Mouse (Mus musculus) natural killer cell, adult 2 months (primary cell): Measurements from ENCODE around the gene Chn1.
A peak's percentile ranks its signal among the peaks of the same experiment; 100 is the strongest.

Experiments used
- DNase-seq, 2 experiments: peaks; one replicate each; pipeline ENCODE4 v3.0.0; 2022; ENCODE audit warnings: low spot score in 2 of 2

Gene Chn1

DNA sequence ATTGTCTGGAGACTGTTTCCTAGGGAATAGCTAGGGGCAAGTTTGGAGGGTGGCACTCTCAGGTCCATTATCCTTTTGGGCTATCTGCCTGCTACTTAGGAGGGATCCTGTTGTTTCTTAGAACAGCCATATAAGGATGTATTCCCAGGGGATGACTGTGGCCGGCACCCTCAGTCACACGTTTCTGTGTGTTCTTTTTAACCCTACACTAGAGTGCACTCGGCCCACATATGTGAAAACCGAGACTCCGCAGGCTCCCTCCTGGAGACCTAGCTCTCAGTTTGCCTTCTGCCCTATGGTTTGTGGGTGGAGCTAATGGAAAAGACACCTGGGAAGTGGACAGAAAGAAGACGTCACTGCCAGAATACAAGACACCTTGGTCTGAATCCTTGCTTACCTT, 183.9 kb downstream of the Chn1 start:
- DNase-seq, result no peak

DNA sequence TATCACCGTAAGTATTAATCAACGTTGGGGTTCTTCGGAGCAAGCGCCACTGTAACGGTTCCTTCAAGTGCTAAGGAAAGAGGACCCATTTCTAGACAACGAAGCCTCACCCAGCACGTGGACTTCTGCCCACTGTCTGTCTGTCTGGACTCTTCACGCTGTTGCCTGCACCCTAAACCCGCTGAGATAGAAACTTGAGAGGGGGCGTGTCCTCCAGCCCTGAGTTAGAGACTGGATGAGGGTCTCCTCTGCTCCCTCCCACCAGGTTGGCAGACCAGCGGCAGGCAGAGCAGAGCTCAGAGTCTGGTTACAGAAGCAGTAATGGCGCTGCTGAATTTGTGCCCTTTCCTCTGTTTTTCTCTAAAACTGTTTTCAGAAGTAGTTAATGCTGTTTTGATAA, 185.0 kb downstream of the Chn1 start:
- DNase-seq, result no peak

DNA sequence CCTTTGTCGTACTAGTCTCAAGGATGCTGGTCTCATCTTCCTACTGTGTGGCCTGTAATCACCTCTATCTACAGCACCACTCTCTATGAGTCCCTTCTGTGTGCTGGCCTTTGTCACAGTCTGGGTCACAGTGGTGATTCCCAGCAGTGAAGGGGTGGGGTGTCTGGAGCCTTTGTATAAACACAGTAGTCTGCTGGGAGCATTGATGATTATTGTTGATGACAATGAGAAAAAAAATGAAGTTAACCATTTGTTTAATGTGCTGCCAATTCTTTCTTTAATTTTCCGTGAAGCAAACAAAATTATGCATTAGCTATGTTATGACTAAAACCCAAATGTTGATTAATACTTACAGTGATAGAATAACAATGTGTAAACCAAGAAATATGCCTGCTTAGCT, 186.2 kb downstream of the Chn1 start:
- no peak for DNase-seq

DNA sequence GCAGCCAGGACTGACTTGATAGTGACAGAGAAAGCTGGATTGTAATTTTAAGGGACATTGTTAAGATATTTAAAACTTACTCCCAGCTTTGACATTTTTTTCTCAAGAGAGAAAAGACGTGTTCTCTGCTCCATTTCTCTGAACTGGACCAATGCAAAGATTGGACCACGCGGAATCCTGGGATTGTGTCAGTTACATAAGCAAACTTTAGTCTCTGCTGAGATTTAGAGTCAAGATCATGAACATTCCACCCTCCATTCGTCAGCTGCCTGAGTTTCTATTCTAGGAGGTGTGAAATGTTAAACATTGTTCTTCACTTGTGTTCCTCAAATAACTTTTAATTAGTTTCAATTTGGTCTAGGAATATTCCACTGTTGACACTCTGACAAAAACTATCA, 188.0 kb downstream of the Chn1 start:
- no peak for DNase-seq

DNA sequence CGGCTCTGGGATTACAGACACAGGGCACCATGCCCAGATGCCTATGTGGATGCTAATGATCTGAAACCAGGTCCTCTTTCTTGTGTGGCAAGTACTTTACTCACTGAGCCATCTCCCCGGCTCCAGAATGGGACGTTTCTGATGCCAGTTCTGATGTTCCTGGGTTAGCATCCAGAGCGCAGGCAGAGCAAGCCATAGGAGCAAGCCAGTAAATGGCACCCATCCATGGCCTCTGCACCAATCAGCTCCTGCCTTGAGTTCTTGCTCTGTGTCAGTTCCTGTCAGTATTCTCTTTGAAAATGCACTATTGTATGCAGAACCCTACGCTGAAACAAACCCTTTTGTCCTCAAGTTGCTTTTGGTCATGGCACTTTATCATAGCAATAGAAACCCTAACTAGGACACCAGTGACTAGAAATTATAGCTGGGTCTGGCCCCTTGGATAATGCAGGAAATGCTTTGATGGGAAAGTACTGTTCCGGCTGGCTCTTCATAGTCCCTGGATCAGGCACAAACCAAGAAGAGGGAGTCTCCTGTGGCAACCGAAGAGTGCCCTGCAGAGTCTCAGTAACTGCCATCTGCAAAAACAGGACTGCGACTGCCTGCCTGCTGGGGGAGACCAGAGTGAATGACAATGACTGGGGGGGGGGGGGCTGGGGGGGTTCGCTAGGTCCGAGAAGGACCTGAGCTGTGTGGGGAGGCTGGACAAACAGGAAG, 188.6 kb downstream of the Chn1 start:
- no peak for DNase-seq

DNA sequence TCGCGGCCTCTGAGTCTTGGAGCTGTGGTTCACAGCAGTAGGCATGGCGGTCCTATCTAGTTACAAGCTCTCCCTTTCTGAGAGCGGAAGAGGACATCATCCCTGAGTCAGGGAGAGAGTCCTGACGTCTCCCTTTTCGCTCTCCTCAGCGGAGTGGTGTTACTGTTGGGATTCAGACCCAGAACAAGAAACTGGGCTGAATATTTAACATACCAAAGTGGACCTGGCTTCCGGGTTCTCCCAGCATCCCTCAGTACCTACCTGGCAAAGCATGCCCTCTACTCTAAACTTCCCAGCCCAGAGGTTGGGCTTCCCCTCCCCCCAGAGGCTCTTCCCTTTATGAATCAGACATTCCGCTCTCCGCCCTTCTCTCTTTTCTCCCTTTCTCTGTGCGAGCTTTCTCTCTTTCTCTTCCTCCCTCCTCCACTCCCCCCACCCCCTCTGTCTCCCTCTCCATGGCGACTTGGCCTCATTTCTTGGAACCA, 189.8 kb downstream of the Chn1 start:
- DNase-seq, result no peak

DNA sequence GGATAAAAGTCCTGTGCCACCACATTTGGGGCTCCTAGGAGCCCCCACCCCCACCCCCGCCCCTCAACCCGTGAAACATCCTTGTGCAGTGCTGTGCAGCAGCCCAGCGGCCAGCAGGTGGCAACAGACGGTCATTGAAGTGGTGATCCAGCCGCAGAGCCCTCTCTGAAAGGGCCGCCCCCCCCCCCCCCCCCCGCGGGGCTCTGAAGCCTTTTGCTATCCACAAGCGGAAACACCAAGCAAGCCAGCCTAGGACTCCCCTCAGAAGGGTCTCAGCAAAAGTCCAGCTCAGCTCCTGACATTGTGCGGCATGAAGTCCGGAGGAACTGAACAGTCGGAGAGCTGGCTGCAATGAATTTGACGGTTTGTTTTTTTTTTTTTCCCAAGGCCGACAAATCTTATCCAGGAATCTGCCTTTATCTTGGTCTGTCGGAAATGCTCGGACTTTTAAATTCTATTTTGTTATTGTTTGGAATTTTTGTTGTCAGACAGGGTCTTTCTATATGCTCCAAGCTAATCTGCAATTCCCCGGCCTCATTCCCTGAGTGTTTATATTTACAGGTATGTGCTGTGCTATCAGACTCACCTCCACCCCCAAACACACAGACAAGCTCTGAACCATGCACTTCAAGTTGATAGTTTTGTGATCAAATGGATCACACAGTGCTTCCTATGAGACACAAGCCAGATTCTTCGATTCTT, 190.3 kb downstream of the Chn1 start:
- DNase-seq, result peak; percentile 30 to 53

DNA sequence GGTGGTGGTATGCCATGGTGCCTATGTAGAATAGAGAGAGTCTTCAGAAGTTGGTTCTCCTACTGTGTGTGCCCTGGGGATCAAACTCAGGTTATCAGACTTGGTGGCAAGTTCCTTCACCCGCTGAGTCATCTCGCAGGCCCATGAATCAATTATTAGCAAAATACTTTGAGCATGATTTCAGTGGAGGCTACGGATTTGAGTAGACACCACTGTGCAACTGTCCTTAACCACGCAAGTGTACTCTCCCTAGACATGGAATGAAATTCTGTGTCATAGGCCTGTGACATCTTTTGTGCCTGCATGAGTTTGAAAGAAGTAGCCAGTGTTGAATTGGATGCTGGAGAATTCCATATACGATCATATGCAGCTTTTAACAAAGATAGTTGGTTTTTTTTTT, 194.4 kb downstream of the Chn1 start:
- DNase-seq, result no peak

DNA sequence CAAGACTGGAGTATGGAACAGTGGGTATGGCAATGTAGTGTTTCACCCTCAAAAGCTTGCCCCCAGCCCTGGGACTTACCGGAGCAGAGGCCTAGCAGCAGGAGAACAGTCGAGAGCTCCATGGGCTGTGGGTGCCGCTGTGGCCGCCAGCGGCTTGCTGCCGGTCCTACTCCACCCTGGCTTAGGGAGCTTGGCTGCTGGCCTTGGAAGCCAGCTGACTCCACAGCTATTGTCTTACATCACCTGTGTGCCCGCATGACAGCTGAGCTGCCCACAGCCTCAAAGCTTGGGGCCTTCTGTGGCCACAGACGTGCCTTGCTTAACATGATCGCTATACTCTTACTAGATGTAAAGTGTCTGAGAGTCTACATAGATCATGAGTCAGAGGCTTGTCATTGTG, 195.0 kb downstream of the Chn1 start, which contains the start of gene Chrna1:
Gene Chrna1 (minus strand): TSS at position 173 of the 400 bp plus-strand sequence.
- no peak for DNase-seq

DNA sequence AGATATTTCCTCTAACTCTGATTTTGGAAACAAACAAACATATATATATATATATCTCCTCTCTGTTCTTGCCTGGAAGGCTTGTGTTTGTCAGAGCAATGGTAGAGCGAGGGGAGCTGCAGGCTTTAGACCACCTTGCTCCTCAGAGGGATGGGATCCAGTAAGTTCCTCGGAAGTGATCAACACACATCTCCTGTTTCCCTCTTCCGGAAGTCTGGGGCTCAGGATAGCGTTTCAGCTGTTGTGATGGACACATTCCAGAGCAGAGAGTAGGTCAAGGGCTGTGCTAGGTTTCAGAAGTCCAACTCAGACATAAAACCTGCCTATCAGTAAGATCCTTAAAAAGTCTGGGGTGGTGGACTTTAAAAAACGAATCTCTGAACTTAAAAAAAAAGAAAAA, 196.0 kb downstream of the Chn1 start:
- no peak for DNase-seq

DNA sequence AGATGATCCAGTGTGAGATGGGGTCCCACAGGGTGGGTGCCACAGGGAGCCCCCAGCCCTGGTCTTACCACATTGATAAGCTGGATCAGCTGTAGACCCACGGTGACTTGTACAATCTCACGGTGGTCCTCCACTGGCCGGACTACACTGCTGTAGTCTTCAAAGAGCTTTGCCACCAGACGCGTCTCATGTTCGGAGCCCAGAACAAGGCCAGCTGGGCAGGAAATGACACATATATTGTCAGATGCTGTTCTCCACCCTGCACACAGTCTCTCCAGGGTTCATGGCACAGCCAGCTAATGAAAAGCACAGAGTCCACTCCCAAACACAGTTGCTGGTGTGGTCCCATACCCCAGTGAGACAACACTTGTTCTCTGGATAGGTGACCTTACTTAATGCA, 200.7 kb downstream of the Chn1 start:
- DNase-seq, result no peak

DNA sequence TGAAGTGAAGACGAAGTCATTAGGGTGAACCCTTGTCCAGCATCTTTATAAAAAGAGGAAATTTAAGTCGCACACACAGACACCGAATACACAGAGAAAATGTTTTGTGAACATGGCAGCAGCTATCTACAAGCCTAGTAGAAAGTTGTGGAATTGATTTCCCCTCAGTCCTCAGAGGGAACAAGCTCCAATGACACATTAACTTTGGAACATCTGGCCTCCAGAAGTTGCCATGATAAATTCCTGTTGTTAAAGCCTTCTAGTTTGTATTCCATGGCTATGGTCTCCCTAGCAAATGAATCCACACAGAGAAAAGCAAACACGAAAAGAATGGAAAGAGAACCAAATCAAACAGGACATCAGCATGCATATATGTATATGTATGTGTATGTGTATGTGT, 201.6 kb downstream of the Chn1 start:
- DNase-seq, result no peak

DNA sequence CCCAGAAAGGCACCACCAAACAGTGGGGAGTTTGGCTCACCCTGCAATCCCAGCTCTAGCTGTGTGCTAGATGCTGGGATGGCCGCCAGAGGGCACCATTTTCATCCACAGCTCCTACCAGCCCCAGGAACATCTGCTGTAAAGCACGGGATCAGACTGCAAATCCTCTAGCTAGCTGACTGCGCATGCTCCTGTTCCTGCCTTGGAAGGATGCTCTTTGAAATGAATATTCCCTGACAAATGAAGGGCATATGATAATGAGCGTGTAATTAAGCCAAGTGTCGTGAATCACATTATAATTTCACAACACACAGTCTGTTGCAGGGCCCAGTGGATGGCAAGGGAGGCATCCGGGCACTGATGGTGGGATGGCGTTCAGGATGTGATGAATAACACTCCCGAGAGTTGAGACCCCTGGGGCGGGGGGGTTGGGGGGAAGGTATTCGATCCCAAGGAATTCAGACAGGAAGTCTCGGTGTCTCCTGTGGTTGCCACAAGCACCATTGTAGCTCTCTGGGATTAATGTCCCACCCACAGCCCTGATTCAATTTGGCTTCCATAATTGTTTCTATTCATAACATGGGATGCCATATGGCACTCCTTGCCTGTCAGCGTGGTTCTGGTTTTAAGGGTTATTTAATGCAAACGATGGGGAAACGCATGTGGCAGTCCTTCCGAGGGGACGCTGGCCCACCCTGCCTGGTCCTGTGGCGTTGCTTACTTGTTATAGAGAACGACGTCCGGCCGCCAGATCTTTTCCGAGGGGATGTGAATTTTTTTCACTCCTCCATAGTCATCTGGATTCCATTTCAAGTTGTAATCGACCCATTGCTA, 202.4 kb downstream of the Chn1 start:
- peak in 1 of 2 experiments; percentile 29 for DNase-seq

DNA sequence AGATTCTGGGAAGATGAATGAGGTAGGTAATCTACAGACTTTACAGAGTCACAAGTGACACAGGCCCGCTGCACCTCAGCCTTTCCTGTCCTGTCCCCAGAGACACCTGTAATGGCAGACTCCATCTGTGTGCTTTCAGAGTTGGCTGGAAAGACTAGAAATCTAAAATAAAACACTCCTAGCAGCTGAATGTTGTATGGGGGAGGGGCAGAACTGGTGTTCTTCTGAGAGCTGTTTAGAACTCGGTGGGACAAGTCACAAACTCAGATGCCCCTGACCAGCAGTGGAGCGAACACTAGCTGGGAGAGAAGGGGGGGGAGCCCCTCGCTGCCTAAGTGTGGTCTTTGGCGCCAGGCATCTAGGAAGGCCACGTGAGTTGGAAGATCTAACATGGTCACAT, 203.2 kb downstream of the Chn1 start:
- no peak for DNase-seq

DNA sequence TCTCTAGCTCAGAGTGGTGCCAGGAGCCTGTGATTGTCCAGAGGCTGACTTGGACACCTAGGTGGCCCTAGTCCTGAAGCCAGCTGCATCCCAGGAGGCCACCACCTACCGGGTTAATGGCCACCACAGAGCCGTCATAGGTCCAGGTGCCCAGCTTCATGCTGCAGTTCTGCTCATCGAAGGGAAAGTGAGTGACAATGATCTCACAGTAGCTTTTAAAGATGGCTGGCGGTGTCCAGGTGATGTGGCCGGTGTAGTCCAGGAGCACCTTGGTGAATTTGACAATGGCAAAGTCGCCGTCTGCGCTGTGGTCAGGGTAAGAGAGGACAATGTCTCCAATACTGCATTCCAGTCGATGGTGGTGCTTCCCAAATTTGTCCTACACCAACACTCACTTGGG, 203.8 kb downstream of the Chn1 start:
- DNase-seq, result no peak

DNA sequence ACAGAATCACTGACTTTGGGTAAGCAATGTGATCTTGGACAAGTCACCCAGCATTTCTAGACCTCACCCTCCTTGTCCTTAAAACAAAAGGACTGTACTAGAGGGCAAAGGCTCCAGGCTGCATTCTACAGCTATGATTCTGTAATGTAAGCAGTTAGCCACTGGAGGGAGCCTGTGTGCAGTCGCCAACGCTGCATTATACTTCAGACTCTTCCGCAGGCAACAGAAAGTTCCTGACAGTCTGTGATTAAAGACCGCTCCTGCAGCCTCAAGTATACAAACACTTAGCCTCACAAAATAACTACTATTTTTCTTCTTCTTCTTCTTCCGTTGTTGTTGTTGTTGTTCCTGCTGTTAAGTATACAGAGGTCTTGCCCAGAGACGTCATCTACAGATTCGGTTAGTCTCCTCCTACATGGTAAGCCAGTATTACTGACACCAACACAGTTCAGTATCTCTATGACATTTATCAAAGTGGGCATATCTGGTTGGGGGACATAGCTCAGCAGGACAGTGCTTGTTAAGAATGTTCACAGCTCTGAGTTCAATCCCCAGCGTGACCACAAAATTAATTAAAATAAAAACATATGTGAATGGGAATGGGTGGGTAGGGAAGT, 208.0 kb downstream of the Chn1 start:
- peak; percentile 44 to 67 for DNase-seq

DNA sequence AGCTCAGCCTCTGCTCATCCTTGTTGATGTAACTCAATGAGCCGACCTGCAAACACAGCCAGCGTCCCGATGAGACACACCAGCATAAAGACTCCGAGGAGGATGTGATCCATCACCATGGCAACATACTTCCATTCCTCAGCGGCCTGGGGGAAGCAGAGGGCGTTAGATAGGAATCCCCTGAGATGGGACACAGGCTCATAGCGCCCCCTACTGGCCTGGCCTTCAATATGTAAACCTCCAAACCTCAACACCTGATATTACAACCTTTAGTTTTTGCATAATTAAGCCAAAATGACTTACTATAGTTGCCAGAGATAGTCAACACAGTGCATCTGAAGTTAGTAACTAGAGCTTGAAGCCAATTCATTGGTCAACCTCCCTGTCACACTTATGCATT, 209.0 kb downstream of the Chn1 start:
- peak; percentile 25 to 54 for DNase-seq

DNA sequence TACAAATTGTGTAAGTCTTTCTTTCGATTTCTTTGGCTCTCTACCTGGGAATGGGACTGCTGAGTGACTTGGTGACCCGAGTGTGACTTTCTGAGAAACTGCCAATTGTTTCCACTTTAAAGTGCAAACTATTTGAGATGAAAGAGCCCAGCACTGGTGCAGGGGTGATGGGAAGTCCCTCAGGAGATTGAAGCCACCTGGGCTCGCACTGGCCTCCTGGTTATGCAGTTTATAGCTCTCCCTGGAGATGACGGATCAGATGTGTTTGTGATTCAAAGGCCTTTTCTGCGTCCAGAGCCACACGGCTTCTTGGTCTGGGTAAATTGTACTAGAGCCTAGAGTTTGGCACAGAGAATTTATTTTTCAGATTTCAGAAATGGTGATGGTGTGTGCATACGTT, 211.5 kb downstream of the Chn1 start:
- no peak for DNase-seq

DNA sequence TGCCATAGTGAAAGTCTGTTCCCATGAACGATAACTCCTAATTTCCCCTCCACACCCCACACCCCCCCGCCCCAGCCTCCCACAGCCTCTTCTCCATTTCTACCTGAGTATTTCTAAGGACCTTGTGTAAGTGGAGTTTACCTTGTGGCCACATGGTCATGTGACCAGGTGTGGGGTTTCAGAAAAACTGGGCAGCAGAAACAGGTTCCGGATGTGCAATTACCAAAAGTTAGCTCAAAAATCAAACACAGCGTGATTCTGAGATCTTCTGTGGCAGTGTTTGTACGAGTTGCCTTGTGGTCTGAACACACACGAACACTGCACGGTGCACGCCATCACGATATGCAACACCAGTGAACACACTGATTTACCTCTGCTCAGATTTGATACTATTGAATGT, 212.5 kb downstream of the Chn1 start:
- no peak for DNase-seq

DNA sequence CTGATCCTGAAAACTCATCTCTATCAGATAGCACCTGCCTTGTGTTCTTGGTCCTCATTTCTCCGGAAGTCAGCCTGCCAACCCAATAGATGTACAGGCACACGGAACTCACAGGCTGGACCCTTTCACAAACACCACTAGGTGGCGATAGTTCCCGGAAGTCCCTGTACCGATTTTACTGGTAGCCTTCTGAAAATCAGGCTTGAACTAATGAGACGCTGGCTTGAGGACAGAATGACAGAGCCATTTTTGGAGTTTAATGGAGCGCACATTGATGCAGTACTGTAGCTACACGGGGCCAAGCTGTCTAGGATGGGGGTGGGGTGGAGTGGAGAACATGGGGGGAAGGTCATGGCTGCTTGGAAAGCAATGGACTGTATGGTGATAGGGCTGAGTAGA, 213.5 kb downstream of the Chn1 start:
- DNase-seq, result peak in 1 of 2 experiments; percentile 49

DNA sequence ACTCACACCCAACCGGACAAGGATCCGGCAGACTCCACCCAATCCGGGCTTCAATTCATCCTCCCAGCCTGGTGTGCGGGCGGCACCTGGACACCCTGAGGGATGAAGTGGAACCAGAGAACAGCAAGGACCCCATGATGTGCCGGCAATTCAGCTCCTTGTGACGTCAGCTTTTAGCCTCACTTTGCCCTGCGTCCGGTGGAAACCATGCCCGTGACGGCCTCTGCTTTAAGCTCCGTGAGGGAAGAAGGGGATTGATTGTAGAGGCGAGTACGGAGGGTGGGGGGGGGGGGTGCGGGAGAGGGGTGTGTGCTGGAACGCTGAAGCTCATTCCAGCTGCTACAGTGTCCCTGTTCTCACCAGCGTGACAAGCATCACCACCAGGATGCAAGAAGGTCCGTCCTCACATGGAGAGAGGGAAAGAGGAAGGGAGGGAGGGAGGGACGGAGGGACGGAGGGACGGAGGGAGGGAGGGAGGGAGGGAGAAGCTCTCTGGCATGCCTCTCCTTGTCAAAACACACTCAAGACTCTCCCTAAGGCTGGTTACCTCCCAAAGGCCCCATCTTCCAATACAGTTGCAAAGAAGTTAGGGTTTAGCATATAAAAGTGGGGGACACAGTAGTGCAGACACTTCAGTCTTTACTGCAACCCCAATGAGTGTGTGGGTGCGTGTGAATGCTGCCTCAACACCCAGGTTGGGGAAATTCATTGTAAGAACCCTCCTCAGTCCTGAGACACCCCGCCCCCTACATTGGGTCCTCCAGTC, 214.1 kb downstream of the Chn1 start:
- no peak for DNase-seq
